Mouse (Mus musculus): Measurements from ENCODE around the gene Sp9. TPM values are rescaled to one million over a fixed set of nuclear protein-coding genes. Genes with fewer than 3 reads are reported as not detected.

Sp9 gene
- 4.6 and 7.6 TPM in 2 replicates for polyA plus RNA-seq (2016; fragmentation: Nextera tagmentation; extraction: Ambion mirVana)

- no peaks in the 10 kb centered on the region for H3K36me3 ChIP-seq
- H3K27me3 ChIP-seq: peaks cover 82% of the 10 kb centered on the region
- H3K4me3 ChIP-seq: peak within 1 kb of the TSS; percentile 47
- ATAC-seq (ENCODE audit: low FRiP score, low read depth): peak; percentile 85
- H3K9ac ChIP-seq (replicated peaks): peak within 1 kb of the TSS; percentile 57
- under 1% methylated on average over 48 of the region's 48 CpGs for WGBS
- H3K4me1 ChIP-seq: peaks cover 45% of the 10 kb centered on the region
- no peaks in the 10 kb centered on the region for H3K9me3 ChIP-seq
- peak within 1 kb of the TSS; percentile 55 for H3K27ac ChIP-seq (replicated peaks)
- peak within 1 kb of the TSS; percentile 56 for H3K4me2 ChIP-seq (replicated peaks)
Measured at GRCm38 (mm10) chr2:73271459-73272161, at the start of gene Sp9. TSS of gene Sp9 (plus strand) at chr2:73271925.

- no peaks in the 10 kb centered on the region for H3K4me1 ChIP-seq
- ATAC-seq (ENCODE audit: low FRiP score, low read depth): no peak
- H3K9ac ChIP-seq (replicated peaks): no peak overlapping the region
- WGBS: 53% methylated on average over 3 of the region's 3 CpGs
- H3K27me3 ChIP-seq: 0 out of 2 replicates have a peak, but pooled peaks cover 4% of the 10 kb centered on the region
- no peaks in the 10 kb centered on the region for H3K36me3 ChIP-seq
- no peak overlapping the region for H3K4me2 ChIP-seq (replicated peaks)
- no peak overlapping the region for H3K27ac ChIP-seq (replicated peaks)
- no peaks in the 10 kb centered on the region for H3K9me3 ChIP-seq
- H3K4me3 ChIP-seq: no peak overlapping the region
Measured at GRCm38 (mm10) chr2:73231081-73231480, 40.6 kb upstream of the Sp9 start.

GRCm38 (mm10) chr2:73241299-73241698 is 30.4 kb upstream of the Sp9 start:
- H3K9me3 ChIP-seq: no peaks in the 10 kb centered on the region
- WGBS: 82% methylated on average over 4 of the region's 4 CpGs

GRCm38 (mm10) chr2:73248701-73249100 is 23.0 kb upstream of the Sp9 start:
- Histone ChIP-seq H3K4me1 (no peaks in the 10 kb centered on the region), H3K27me3 (no peaks in the 10 kb centered on the region), H3K9me3 (0 out of 2 replicates have a peak, but pooled peaks cover 6% of the 10 kb centered on the region), H3K4me2 (replicated peaks) (no peak overlapping the region), H3K9ac (replicated peaks) (no peak overlapping the region), H3K27ac (replicated peaks) (no peak overlapping the region), H3K36me3 (no peaks in the 10 kb centered on the region), H3K4me3 (no peak overlapping the region)
- 52% methylated on average over 4 of the region's 4 CpGs for WGBS
- ATAC-seq (ENCODE audit: low FRiP score, low read depth): no peak

More at GRCm38 (mm10) chr2:73241299-73241698, 30.4 kb upstream of the Sp9 start:
- Histone ChIP-seq H3K27ac (replicated peaks) (no peak overlapping the region), H3K4me1 (no peaks in the 10 kb centered on the region), H3K36me3 (no peaks in the 10 kb centered on the region), H3K27me3 (0 out of 2 replicates have a peak, but pooled peaks cover 4% of the 10 kb centered on the region), H3K4me3 (no peak overlapping the region), H3K4me2 (replicated peaks) (no peak overlapping the region), H3K9ac (replicated peaks) (no peak overlapping the region)
- no peak for ATAC-seq (ENCODE audit: low FRiP score, low read depth)

GRCm38 (mm10) chr2:73263172-73263765 is 8.5 kb upstream of the Sp9 start:
- 4% methylated on average over 16 of the region's 16 CpGs for WGBS

GRCm38 (mm10) chr2:73263794-73264610 is 7.7 kb upstream of the Sp9 start:
- Histone ChIP-seq H3K27ac (replicated peaks) (no peak overlapping the region), H3K27me3 (peaks cover 72% of the 10 kb centered on the region), H3K4me1 (peaks cover 19% of the 10 kb centered on the region), H3K36me3 (no peaks in the 10 kb centered on the region), H3K4me2 (replicated peaks) (peak overlapping the region; percentile 56), H3K9ac (replicated peaks) (no peak overlapping the region), H3K4me3 (peak overlapping the region; percentile 34), H3K9me3 (no peaks in the 10 kb centered on the region)
- WGBS: under 1% methylated on average over 38 of the region's 38 CpGs
- no peak; the same call in 1 of the 2 replicates for ATAC-seq (ENCODE audit: low FRiP score, low read depth)

More at GRCm38 (mm10) chr2:73263172-73263765, 8.5 kb upstream of the Sp9 start:
- peaks cover 70% of the 10 kb centered on the region for H3K27me3 ChIP-seq
- no peaks in the 10 kb centered on the region for H3K9me3 ChIP-seq
- H3K27ac ChIP-seq (replicated peaks): no peak overlapping the region
- no peaks in the 10 kb centered on the region for H3K36me3 ChIP-seq
- no peak for ATAC-seq (ENCODE audit: low FRiP score, low read depth)
- H3K4me1 ChIP-seq: peaks cover 19% of the 10 kb centered on the region
- H3K9ac ChIP-seq (replicated peaks): no peak overlapping the region
- peak overlapping the region; percentile 56 for H3K4me2 ChIP-seq (replicated peaks)
- H3K4me3 ChIP-seq: peak overlapping the region; percentile 34

- H3K9me3 ChIP-seq: no peaks in the 10 kb centered on the region
- no peak overlapping the region for H3K9ac ChIP-seq (replicated peaks)
- H3K27me3 ChIP-seq: peaks cover 78% of the 10 kb centered on the region
- peaks cover 22% of the 10 kb centered on the region for H3K4me1 ChIP-seq
- peak overlapping the region; percentile 56 for H3K4me2 ChIP-seq (replicated peaks)
- H3K4me3 ChIP-seq: peak overlapping the region; percentile 34; the same call in 1 of the 2 replicates
- H3K36me3 ChIP-seq: no peaks in the 10 kb centered on the region
- ATAC-seq (ENCODE audit: low FRiP score, low read depth): no peak
- H3K27ac ChIP-seq (replicated peaks): no peak overlapping the region
- 9% methylated on average over 11 of the region's 11 CpGs for WGBS
Measured at GRCm38 (mm10) chr2:73264611-73265195, 7.0 kb upstream of the Sp9 start.

GRCm38 (mm10) chr2:73266011-73266410 is 5.7 kb upstream of the Sp9 start:
- Histone ChIP-seq H3K9me3 (no peaks in the 10 kb centered on the region), H3K4me3 (no peak overlapping the region), H3K27ac (replicated peaks) (no peak overlapping the region), H3K36me3 (no peaks in the 10 kb centered on the region), H3K4me1 (peaks cover 30% of the 10 kb centered on the region), H3K4me2 (replicated peaks) (no peak overlapping the region), H3K9ac (replicated peaks) (no peak overlapping the region), H3K27me3 (peaks cover 91% of the 10 kb centered on the region)
- WGBS: 6% methylated on average over 5 of the region's 5 CpGs
- ATAC-seq (ENCODE audit: low FRiP score, low read depth): no peak

- Histone ChIP-seq H3K9ac (replicated peaks) (no peak overlapping the region), H3K4me1 (peaks cover 36% of the 10 kb centered on the region), H3K9me3 (no peaks in the 10 kb centered on the region), H3K4me2 (replicated peaks) (no peak overlapping the region), H3K36me3 (no peaks in the 10 kb centered on the region), H3K27me3 (peaks cover 95% of the 10 kb centered on the region), H3K27ac (replicated peaks) (no peak overlapping the region), H3K4me3 (no peak overlapping the region)
- WGBS: 42% methylated on average over 1 of the region's 1 CpGs
- no peak for ATAC-seq (ENCODE audit: low FRiP score, low read depth)
Measured at GRCm38 (mm10) chr2:73266623-73267022, 5.1 kb upstream of the Sp9 start.

GRCm38 (mm10) chr2:73267231-73267630 is 4.5 kb upstream of the Sp9 start:
- Histone ChIP-seq H3K9ac (replicated peaks) (no peak overlapping the region), H3K27me3 (peaks cover 95% of the 10 kb centered on the region), H3K27ac (replicated peaks) (no peak overlapping the region), H3K4me2 (replicated peaks) (no peak overlapping the region), H3K4me1 (peaks cover 42% of the 10 kb centered on the region), H3K36me3 (no peaks in the 10 kb centered on the region), H3K4me3 (no peak overlapping the region), H3K9me3 (no peaks in the 10 kb centered on the region)
- 12% methylated on average over 3 of the region's 3 CpGs for WGBS
- ATAC-seq (ENCODE audit: low FRiP score, low read depth): no peak

- peaks cover 48% of the 10 kb centered on the region for H3K4me1 ChIP-seq
- no peak overlapping the region for H3K27ac ChIP-seq (replicated peaks)
- ATAC-seq (ENCODE audit: low FRiP score, low read depth): no peak
- H3K36me3 ChIP-seq: no peaks in the 10 kb centered on the region
- H3K4me2 ChIP-seq (replicated peaks): no peak overlapping the region
- no peaks in the 10 kb centered on the region for H3K9me3 ChIP-seq
- WGBS: under 1% methylated on average over 4 of the region's 4 CpGs
- no peak overlapping the region for H3K4me3 ChIP-seq
- H3K9ac ChIP-seq (replicated peaks): no peak overlapping the region
- peaks cover 95% of the 10 kb centered on the region for H3K27me3 ChIP-seq
Measured at GRCm38 (mm10) chr2:73267818-73268217, 3.9 kb upstream of the Sp9 start.

Data from midbrain, embryonic 12.5 days (tissue).